Mouse (Mus musculus) liver, embryonic 16.5 days (tissue): ENCODE results near the gene Glt28d2. TPM values are rescaled to one million over a fixed set of nuclear protein-coding genes. Genes with fewer than 3 reads are reported as not detected.
A peak's percentile ranks its signal among the peaks of the same experiment; 100 is the strongest.

ENCODE experiments used
- ATAC-seq: fragments of 200-750 bp; cut with Nextera tagmentation; 2 replicates; pipeline ENCODE4 v1.8.0; 2017; ENCODE audit warnings: low read depth, mild to moderate bottlenecking, moderate number of reproducible peaks, moderate library complexity
- H3K27ac ChIP-seq: fragments of 300-500 bp; sonication (generic); 2 replicates; pipeline ENCODE4 v1.5.1; 2014; ENCODE audit warnings: mild to moderate bottlenecking, low read length
- H3K27me3 ChIP-seq: fragments of 300-500 bp; sonication (generic); 2 replicates; pipeline ENCODE4 v1.6.1; 2014; ENCODE audit warnings: low read depth, low read length, mixed read lengths; ENCODE audit not compliant: control insufficient read depth, insufficient read depth
- H3K36me3 ChIP-seq: fragments of 300-500 bp; sonication (generic); 2 replicates; pipeline ENCODE4 v1.6.1; 2014; ENCODE audit warnings: mild to moderate bottlenecking; ENCODE audit not compliant: control insufficient read depth, insufficient read depth
- H3K4me1 ChIP-seq: fragments of 300-500 bp; sonication (generic); 2 replicates; pipeline ENCODE4 v1.6.1; 2014; ENCODE audit warnings: low read depth, low read length, mixed read lengths; ENCODE audit not compliant: control insufficient read depth
- H3K4me2 ChIP-seq: fragments of 300-500 bp; sonication (generic); 2 replicates; pipeline ENCODE4 v1.6.1; 2014; ENCODE audit warnings: low read depth, low read length, mixed read lengths
- H3K4me3 ChIP-seq: fragments of 300-500 bp; sonication (generic); 2 replicates; pipeline ENCODE4 v1.5.1; 2014; ENCODE audit warnings: low read depth, mild to moderate bottlenecking, low read length
- H3K9ac ChIP-seq: fragments of 300-500 bp; sonication (generic); 2 replicates; pipeline ENCODE4 v1.6.1; 2014; ENCODE audit warnings: low read depth, low read length
- H3K9me3 ChIP-seq: fragments of 300-500 bp; sonication (generic); replicated peaks from 2 replicates; pipeline ENCODE4 v1.6.1; 2016; ENCODE audit warnings: low read length; ENCODE audit not compliant: control insufficient read depth
- WGBS: fragments of 180-500 bp; shearing (Covaris S2); extraction: QIAGEN DNeasy Blood & Tissue Kit; methylation state at CpG from one replicate; pipeline ENCODE4 v1.1.7; 2014; ENCODE audit not compliant: insufficient replicate concordance; 5-methylcytosine and 5-hydroxymethylcytosine counted together
- polyA plus RNA-seq: library from polyadenylated mRNA; unstranded; fragments of >200 nt; fragmentation: Nextera tagmentation; extraction: Ambion mirVana; gene quantifications from 2 replicates; pipeline ENCODE4 v1.2.1, GENCODE M21; 2015

Gene Glt28d2
- polyA plus RNA-seq, 1 experiment from 2014 or later, result 0.17 TPM

GRCm38 (mm10) chr3:85858140-85859135, 28.9 kb downstream of the Glt28d2 start:
- 51% methylated on average over 11 of the region's 11 CpGs for WGBS
- Histone ChIP-seq H3K27me3 (no peaks in the 10 kb centered on the region), H3K9me3 (no peaks in the 10 kb centered on the region), H3K4me1 (peaks cover 4% of the 10 kb centered on the region), H3K4me3 (no peak overlapping the region), H3K27ac (no peak overlapping the region), H3K4me2 (no peak overlapping the region), H3K9ac (no peak overlapping the region), H3K36me3 (no peaks in the 10 kb centered on the region)
- ATAC-seq, result no peak

DNA sequence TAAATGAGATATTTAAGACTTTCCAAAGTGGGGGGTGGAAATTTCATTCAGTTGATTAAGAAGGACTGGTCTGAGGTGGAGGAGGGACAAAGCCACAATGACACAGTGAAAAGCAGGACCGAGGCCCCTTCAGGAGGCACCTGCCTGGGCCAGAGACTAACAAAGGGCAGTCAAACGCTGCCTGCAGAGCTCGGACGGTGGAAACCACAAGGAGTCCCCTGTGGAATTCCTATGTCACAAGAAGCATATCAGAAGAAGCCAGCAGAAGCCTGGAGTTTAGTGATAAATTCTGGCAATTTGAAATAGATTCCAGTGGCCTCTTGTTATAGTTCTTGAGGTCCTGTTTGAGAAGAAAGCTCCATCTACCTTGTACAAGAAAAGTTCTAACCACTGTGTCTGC, 30.2 kb downstream of the Glt28d2 start:
- Histone ChIP-seq H3K9me3 (no peaks in the 10 kb centered on the region), H3K4me2 (no peak overlapping the region), H3K4me1 (peaks cover 4% of the 10 kb centered on the region), H3K27me3 (no peaks in the 10 kb centered on the region), H3K36me3 (no peaks in the 10 kb centered on the region), H3K27ac (no peak overlapping the region), H3K4me3 (no peak overlapping the region), H3K9ac (no peak overlapping the region)
- ATAC-seq, result peak; percentile 45; the same call in 1 of the 2 replicates
- 14% methylated on average over 4 of the region's 4 CpGs for WGBS

DNA sequence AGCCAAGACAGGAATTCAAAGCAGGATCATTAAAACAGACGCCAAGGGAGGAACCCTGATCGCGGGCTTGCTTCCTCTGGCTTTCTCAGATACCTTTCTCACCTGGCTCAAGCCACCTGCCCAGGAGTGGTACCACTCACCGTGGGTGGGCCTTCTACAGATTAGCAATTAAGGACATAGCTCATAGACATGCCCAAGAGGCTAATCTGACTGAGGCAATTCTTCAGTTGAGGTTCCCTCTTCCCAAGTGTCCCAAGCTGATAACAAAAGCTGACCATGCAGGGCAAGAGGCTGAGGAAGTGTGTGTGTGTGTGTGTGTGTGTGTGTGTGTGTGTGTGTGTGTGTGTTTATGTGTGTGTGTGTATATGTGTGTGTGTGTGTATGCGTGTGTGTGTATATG, 31.4 kb downstream of the Glt28d2 start:
- no peak overlapping the region for H3K4me2 ChIP-seq
- ATAC-seq, result peak; percentile 70
- H3K36me3 ChIP-seq, result no peaks in the 10 kb centered on the region
- no peak overlapping the region for H3K9ac ChIP-seq
- 71% methylated on average over 5 of the region's 5 CpGs for WGBS
- H3K9me3 ChIP-seq, result no peaks in the 10 kb centered on the region
- no peak overlapping the region for H3K27ac ChIP-seq
- no peak overlapping the region for H3K4me3 ChIP-seq
- no peaks in the 10 kb centered on the region for H3K27me3 ChIP-seq
- peaks cover 4% of the 10 kb centered on the region for H3K4me1 ChIP-seq

- H3K36me3 ChIP-seq, result no peaks in the 10 kb centered on the region
- H3K27me3 ChIP-seq, result no peaks in the 10 kb centered on the region
- ATAC-seq, result no peak
- no peak overlapping the region for H3K4me3 ChIP-seq
- H3K9me3 ChIP-seq, result no peaks in the 10 kb centered on the region
- H3K4me2 ChIP-seq, result no peak overlapping the region
- no peak overlapping the region for H3K27ac ChIP-seq
- H3K4me1 ChIP-seq, result peaks cover 4% of the 10 kb centered on the region
- 77% methylated on average over 3 of the region's 3 CpGs for WGBS
- no peak overlapping the region for H3K9ac ChIP-seq
Observed at GRCm38 (mm10) chr3:85855043-85855442, 32.3 kb downstream of the Glt28d2 start.

DNA sequence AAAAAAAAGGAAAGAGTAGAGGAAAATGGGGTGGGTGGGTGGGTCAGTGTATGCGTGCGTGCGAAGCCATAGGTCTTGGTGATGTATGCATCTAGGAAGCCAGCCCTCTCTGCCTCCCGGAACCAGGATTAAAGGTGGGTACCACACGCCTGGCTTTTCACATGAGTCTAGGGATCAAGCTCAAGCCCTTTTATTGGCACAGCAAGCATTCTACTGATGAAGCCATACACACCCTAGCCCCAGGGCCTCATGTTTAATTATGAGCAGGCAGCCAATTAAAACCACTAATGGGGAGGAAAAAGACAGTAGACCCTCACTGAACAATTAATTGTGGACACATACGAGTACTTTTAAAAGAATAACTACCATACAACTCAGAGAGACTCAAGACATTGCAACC, 33.2 kb downstream of the Glt28d2 start:
- Histone ChIP-seq H3K4me3 (no peak overlapping the region), H3K27ac (no peak overlapping the region), H3K9ac (no peak overlapping the region), H3K27me3 (no peaks in the 10 kb centered on the region), H3K4me1 (peaks cover 4% of the 10 kb centered on the region), H3K36me3 (no peaks in the 10 kb centered on the region), H3K4me2 (no peak overlapping the region), H3K9me3 (no peaks in the 10 kb centered on the region)
- no peak for ATAC-seq
- 75% methylated on average over 6 of the region's 6 CpGs for WGBS

DNA sequence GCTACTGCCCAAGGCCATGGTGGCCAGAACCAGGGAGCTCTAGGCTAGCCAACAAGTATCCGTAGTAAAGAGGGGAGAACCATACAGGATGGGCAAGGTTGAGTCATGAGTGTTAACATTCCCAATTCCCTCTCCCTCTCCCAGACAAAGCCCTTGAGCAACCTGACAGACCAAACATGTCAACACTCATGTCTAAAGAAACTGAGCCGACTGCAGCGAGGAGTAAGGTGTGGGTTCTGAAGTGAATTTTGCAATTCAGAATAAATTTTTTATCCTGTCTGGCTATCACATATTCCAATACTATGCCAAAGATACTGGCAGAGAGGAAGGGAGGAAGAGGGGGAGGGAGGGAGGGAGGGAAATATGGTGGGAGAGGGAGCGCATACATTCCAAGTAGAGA, 33.6 kb downstream of the Glt28d2 start:
- Histone ChIP-seq H3K4me1 (peaks cover 4% of the 10 kb centered on the region), H3K36me3 (no peaks in the 10 kb centered on the region), H3K4me3 (no peak overlapping the region), H3K4me2 (no peak overlapping the region), H3K27ac (no peak overlapping the region), H3K9me3 (no peaks in the 10 kb centered on the region), H3K9ac (no peak overlapping the region), H3K27me3 (no peaks in the 10 kb centered on the region)
- WGBS, result 73% methylated on average over 4 of the region's 4 CpGs
- no peak for ATAC-seq

GRCm38 (mm10) chr3:85850079-85850478, 37.2 kb downstream of the Glt28d2 start:
- Histone ChIP-seq H3K4me1 (no peaks in the 10 kb centered on the region), H3K4me3 (no peak overlapping the region), H3K27ac (no peak overlapping the region), H3K36me3 (no peaks in the 10 kb centered on the region), H3K9ac (no peak overlapping the region), H3K27me3 (no peaks in the 10 kb centered on the region), H3K9me3 (no peaks in the 10 kb centered on the region), H3K4me2 (no peak overlapping the region)
- no peak; the same call in 1 of the 2 replicates for ATAC-seq
- WGBS, result 51% methylated on average over 1 of the region's 1 CpGs

DNA sequence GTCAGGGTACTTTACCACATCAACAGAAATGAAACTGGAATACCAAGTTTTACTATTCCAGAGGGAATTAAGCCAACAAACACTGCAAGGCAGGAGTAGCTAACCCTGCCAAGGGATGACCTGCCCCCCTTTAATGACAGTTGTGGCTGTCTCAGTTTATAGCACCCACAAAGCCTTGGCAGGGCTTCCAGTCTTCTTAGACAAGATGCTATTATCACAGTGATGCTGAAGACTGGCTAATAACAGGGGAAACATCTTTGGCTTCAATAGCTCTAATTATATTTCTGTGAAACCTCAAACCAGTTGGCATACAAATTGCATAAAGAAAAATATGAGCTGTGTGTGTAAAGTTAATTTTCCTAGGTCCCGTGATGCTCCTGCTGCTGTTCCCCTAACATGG, 41.0 kb downstream of the Glt28d2 start:
- H3K9ac ChIP-seq, result no peak overlapping the region
- no peaks in the 10 kb centered on the region for H3K9me3 ChIP-seq
- H3K4me3 ChIP-seq, result no peak overlapping the region
- H3K4me2 ChIP-seq, result no peak overlapping the region
- no peaks in the 10 kb centered on the region for H3K36me3 ChIP-seq
- no peak overlapping the region for H3K27ac ChIP-seq
- H3K4me1 ChIP-seq, result no peaks in the 10 kb centered on the region
- WGBS, result 63% methylated on average over 1 of the region's 1 CpGs
- ATAC-seq, result no peak
- H3K27me3 ChIP-seq, result no peaks in the 10 kb centered on the region

DNA sequence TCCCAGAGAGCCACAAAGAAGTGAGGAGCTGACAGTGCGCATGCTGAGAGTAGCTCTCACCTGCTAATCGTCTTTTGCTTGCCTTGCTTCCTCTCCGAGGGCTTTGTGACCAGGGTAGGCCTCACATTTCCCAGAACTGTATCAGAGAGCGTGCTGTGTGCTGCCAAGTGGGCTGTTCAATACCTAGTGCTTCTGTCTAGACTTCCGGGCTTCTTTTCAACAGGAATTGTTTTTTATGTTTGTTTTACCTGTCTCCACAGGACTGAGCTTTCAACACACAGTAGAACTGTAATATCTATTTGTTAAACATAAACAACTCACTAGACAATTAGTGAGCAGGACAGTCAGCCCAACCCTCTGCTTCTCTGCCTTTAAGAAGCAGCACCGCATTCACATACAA, 42.0 kb downstream of the Glt28d2 start:
- Histone ChIP-seq H3K4me1 (no peaks in the 10 kb centered on the region), H3K27me3 (no peaks in the 10 kb centered on the region), H3K9ac (no peak overlapping the region), H3K4me3 (no peak overlapping the region), H3K9me3 (no peaks in the 10 kb centered on the region), H3K4me2 (no peak overlapping the region), H3K27ac (no peak overlapping the region), H3K36me3 (no peaks in the 10 kb centered on the region)
- no peak for ATAC-seq
- WGBS, result 63% methylated on average over 6 of the region's 6 CpGs
